Mouse (Mus musculus): ENCODE measurements around the gene Sfswap. TPM values are rescaled to one million over a fixed set of nuclear protein-coding genes. Genes with fewer than 3 reads are reported as not detected.

Sfswap gene
- 53.6 and 68.6 TPM in 2 replicates for polyA plus RNA-seq (2012)

DNA sequence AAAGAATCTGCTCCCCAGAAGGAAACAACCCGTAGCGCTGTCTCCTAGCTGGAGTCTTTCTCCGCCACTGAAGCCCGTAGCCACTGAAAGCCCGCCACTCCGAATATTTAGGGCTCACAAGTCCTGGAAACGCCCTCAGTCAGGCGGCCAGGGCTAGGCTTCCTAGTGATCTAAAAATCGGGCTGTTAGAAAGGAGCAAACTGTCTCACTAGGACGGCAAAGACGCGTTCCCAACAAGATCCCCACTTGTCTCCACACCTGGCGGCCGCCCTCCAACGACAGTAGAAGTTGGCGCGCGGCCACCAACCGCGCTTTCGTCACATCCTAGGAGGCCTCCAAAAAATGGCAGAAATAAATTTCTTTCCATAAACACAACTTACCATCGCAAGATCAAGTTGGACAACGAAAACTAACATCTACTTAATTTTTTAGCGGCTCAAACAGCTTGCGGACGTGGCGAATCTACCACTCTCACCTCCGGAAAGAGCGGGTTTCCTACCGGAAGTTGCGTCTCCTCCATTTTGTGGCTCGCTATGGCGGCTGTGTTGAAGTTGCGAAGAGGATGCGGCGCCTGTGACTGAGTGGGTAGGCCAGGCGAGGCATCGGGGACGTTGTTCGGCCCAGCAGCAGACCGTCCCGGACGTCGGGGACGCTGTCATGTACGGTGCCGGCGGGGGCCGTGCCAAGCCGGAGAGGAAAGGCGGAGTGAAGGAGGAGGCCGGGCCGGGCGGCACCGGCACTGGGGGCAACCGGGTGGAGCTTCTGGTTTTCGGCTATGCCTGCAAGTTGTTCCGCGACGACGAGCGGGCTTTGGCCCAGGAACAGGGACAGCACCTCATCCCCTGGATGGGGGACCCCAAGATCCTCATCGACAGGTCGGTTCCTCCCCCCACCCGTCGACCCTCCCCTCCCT lies at the start of gene Sfswap:
TSS of gene Sfswap (plus strand) at position 500 of the 913 bp plus-strand sequence.

GRCm38 (mm10) chr5:129583761-129584582 lies 83.0 kb downstream of the Sfswap start, which contains the start of gene Mmp17:
Gene Mmp17 (plus strand): TSS chr5:129584169.

Other genes with a start within 250 kb of the Sfswap start
- gene Mmp17, start 82.9 kb downstream of the Sfswap start, polyA plus RNA-seq (2012), result 0.62 and 0.71 TPM in 2 replicates
- 0.02 and 0.10 TPM in 2 replicates for gene Zfp11, start 168.9 kb downstream of the Sfswap start, polyA plus RNA-seq (2012)
- not detected in 2 replicates for gene Sept14, start 207.3 kb downstream of the Sfswap start, polyA plus RNA-seq (2012)
- gene Mrps17, start 214.3 kb downstream of the Sfswap start, polyA plus RNA-seq (2012), result 25.7 and 30.9 TPM in 2 replicates
- 24.9 and 27.0 TPM in 2 replicates for gene Nipsnap2, start 223.8 kb downstream of the Sfswap start, polyA plus RNA-seq (2012)